Mouse (Mus musculus): ENCODE results near the gene Abhd11. TPM values are rescaled to one million over a fixed set of nuclear protein-coding genes. Genes with fewer than 3 reads are reported as not detected.

Gene Abhd11
- polyA plus RNA-seq, 1 experiment: 39.7 TPM

- WGBS: under 1% methylated on average over 61 of the region's 61 CpGs
- Histone ChIP-seq H3K4me1 (ENCODE audit: control insufficient read depth, insufficient read depth, low read length) (peaks cover 2% of the 10 kb centered on the region), H3K4me3 (replicated peaks; ENCODE audit: control insufficient read depth, low read depth, low read length) (peak within 1 kb of the TSS; percentile 45), H3K27ac (ENCODE audit: control insufficient read depth, insufficient read depth, low read depth, low read length, poor library complexity) (no peak within 1 kb of the TSS)
- peak; percentile 13; the same call in 1 of the 2 replicates for TF ChIP-seq POLR2A (IDR thresholded peaks at IDR 0.05; ENCODE audit: borderline replicate concordance, control insufficient read depth, low read depth, low read length)
- TF ChIP-seq CTCF (IDR thresholded peaks at IDR 0.05; ENCODE audit: control insufficient read depth, insufficient read depth, low read length): no peak
These were observed 14.6 kb downstream of the Abhd11 start, which contains the start of gene Stx1a for GRCm38 (mm10) chr5:135023344-135024173. Stx1a (plus strand) TSS chr5:135023482.

- peaks cover 2% of the 10 kb centered on the region for H3K4me1 ChIP-seq (ENCODE audit: control insufficient read depth, insufficient read depth, low read length)
- H3K27ac ChIP-seq (ENCODE audit: control insufficient read depth, insufficient read depth, low read depth, low read length, poor library complexity): no peak overlapping the region
- H3K4me3 ChIP-seq (replicated peaks; ENCODE audit: control insufficient read depth, low read depth, low read length): no peak overlapping the region
- WGBS: 2% methylated on average over 11 of the region's 11 CpGs
- no peak for TF ChIP-seq CTCF (IDR thresholded peaks at IDR 0.05; ENCODE audit: control insufficient read depth, insufficient read depth, low read length)
- no peak for TF ChIP-seq POLR2A (IDR thresholded peaks at IDR 0.05; ENCODE audit: borderline replicate concordance, control insufficient read depth, low read depth, low read length)
These were observed 15.8 kb downstream of the Abhd11 start for GRCm38 (mm10) chr5:135024665-135025224.

- WGBS: 9% methylated on average over 7 of the region's 7 CpGs
- peaks cover 2% of the 10 kb centered on the region for H3K4me1 ChIP-seq (ENCODE audit: control insufficient read depth, insufficient read depth, low read length)
- no peak overlapping the region for H3K4me3 ChIP-seq (replicated peaks; ENCODE audit: control insufficient read depth, low read depth, low read length)
- H3K27ac ChIP-seq (ENCODE audit: control insufficient read depth, insufficient read depth, low read depth, low read length, poor library complexity): no peak overlapping the region
- no peak for TF ChIP-seq CTCF (IDR thresholded peaks at IDR 0.05; ENCODE audit: control insufficient read depth, insufficient read depth, low read length)
- TF ChIP-seq POLR2A (IDR thresholded peaks at IDR 0.05; ENCODE audit: borderline replicate concordance, control insufficient read depth, low read depth, low read length): no peak
These were observed 16.9 kb downstream of the Abhd11 start for GRCm38 (mm10) chr5:135025899-135026298.

GRCm38 (mm10) chr5:135029007-135029854 lies 20.3 kb downstream of the Abhd11 start:
- 28% methylated on average over 18 of the region's 18 CpGs for WGBS
- Histone ChIP-seq H3K27ac (ENCODE audit: control insufficient read depth, insufficient read depth, low read depth, low read length, poor library complexity) (no peak overlapping the region), H3K4me3 (replicated peaks; ENCODE audit: control insufficient read depth, low read depth, low read length) (no peak overlapping the region), H3K4me1 (ENCODE audit: control insufficient read depth, insufficient read depth, low read length) (peaks cover 2% of the 10 kb centered on the region)
- TF ChIP-seq CTCF (IDR thresholded peaks at IDR 0.05; ENCODE audit: control insufficient read depth, insufficient read depth, low read length): no peak
- no peak for TF ChIP-seq POLR2A (IDR thresholded peaks at IDR 0.05; ENCODE audit: borderline replicate concordance, control insufficient read depth, low read depth, low read length)

GRCm38 (mm10) chr5:135032581-135032980 lies 23.6 kb downstream of the Abhd11 start:
- TF ChIP-seq POLR2A (IDR thresholded peaks at IDR 0.05; ENCODE audit: borderline replicate concordance, control insufficient read depth, low read depth, low read length) (no peak), CTCF (IDR thresholded peaks at IDR 0.05; ENCODE audit: control insufficient read depth, insufficient read depth, low read length) (no peak)
- Histone ChIP-seq H3K4me1 (ENCODE audit: control insufficient read depth, insufficient read depth, low read length) (no peaks in the 10 kb centered on the region; the same call in 1 of the 2 replicates), H3K27ac (ENCODE audit: control insufficient read depth, insufficient read depth, low read depth, low read length, poor library complexity) (no peak overlapping the region), H3K4me3 (replicated peaks; ENCODE audit: control insufficient read depth, low read depth, low read length) (no peak overlapping the region)
- WGBS: 85% methylated on average over 5 of the region's 5 CpGs

- no peak overlapping the region for H3K4me3 ChIP-seq (replicated peaks; ENCODE audit: control insufficient read depth, low read depth, low read length)
- no peaks in the 10 kb centered on the region for H3K4me1 ChIP-seq (ENCODE audit: control insufficient read depth, insufficient read depth, low read length)
- no peak for TF ChIP-seq POLR2A (IDR thresholded peaks at IDR 0.05; ENCODE audit: borderline replicate concordance, control insufficient read depth, low read depth, low read length)
- peak; percentile 48 for TF ChIP-seq CTCF (IDR thresholded peaks at IDR 0.05; ENCODE audit: control insufficient read depth, insufficient read depth, low read length)
- WGBS: 93% methylated on average over 2 of the region's 2 CpGs
- H3K27ac ChIP-seq (ENCODE audit: control insufficient read depth, insufficient read depth, low read depth, low read length, poor library complexity): no peak overlapping the region
These were observed 25.6 kb downstream of the Abhd11 start for GRCm38 (mm10) chr5:135034593-135034992.

- no peak overlapping the region for H3K4me3 ChIP-seq (replicated peaks; ENCODE audit: control insufficient read depth, low read depth, low read length)
- TF ChIP-seq POLR2A (IDR thresholded peaks at IDR 0.05; ENCODE audit: borderline replicate concordance, control insufficient read depth, low read depth, low read length) (no peak), CTCF (IDR thresholded peaks at IDR 0.05; ENCODE audit: control insufficient read depth, insufficient read depth, low read length) (no peak)
- WGBS: 76% methylated on average over 18 of the region's 18 CpGs
- no peaks in the 10 kb centered on the region for H3K4me1 ChIP-seq (ENCODE audit: control insufficient read depth, insufficient read depth, low read length)
- no peak overlapping the region for H3K27ac ChIP-seq (ENCODE audit: control insufficient read depth, insufficient read depth, low read depth, low read length, poor library complexity)
These were observed 26.8 kb downstream of the Abhd11 start for GRCm38 (mm10) chr5:135035608-135036359.

Measured in bone marrow, adult 2 months (tissue).